In genomic region chr12:52376692-52377462, GRCm38 (mm10) we compare ENCODE assay signal across 18 mouse cellular contexts.
DNase-seq lines count a peak whose midpoint lies in the region; ATAC-seq and TF ChIP-seq lines count a peak whose summit lies in the region.
"Had no signal": no experiment of that assay in that cellular context is flagged by ENCODE, and none has a peak within 500 bp of the region (broad histone marks: within the 10 kb centered on the region; RNA-seq: fewer than 3 reads in every experiment).

No protein-coding gene starts in this region.

- no peak for ATAC-seq in hindbrain, embryonic 16.5 days
- ATAC-seq in intestine, postnatal 0 days: peak; percentile 95
- ATAC-seq in megakaryocyte progenitor cell, adult 5-6 weeks (replicated peaks; ENCODE audit: poor library complexity): no peak

- no peak for TF ChIP-seq CTCF in intestine, postnatal 0 days (IDR thresholded peaks at IDR 0.05; ENCODE audit: low read depth)

- H3K4me3 ChIP-seq in hindbrain, embryonic 10.5 days: no peak overlapping the region
- no peak overlapping the region for H3K4me3 ChIP-seq in hindbrain, embryonic 16.5 days (ENCODE audit: low read length)
- H3K4me3 ChIP-seq in intestine, postnatal 0 days (ENCODE audit: low read depth, low read length): no peak overlapping the region
- H3K4me3 ChIP-seq: forebrain, embryonic 12.5 days; heart, embryonic 10.5 days; hindbrain, embryonic 15.5 days; limb, embryonic 13.5 days; neural tube, embryonic 13.5 days had no signal

- no peaks in the 10 kb centered on the region for H3K27me3 ChIP-seq in hindbrain, embryonic 10.5 days (ENCODE audit: insufficient read depth, poor library complexity, severe bottlenecking)
- no peaks in the 10 kb centered on the region for H3K27me3 ChIP-seq in hindbrain, embryonic 16.5 days (replicated peaks; ENCODE audit: control insufficient read depth, insufficient read depth, low read length)
- H3K27me3 ChIP-seq in intestine, postnatal 0 days (replicated peaks; ENCODE audit: control insufficient read depth, insufficient read depth, low read length): no peaks in the 10 kb centered on the region
- H3K27me3 ChIP-seq: forebrain, embryonic 12.5 days; hindbrain, embryonic 15.5 days; limb, embryonic 13.5 days; neural tube, embryonic 13.5 days had no signal

- H3K4me1 ChIP-seq in hindbrain, embryonic 10.5 days (replicated peaks): peaks cover 21% of the 10 kb centered on the region
- peaks cover 7% of the 10 kb centered on the region for H3K4me1 ChIP-seq in hindbrain, embryonic 16.5 days (ENCODE audit: control insufficient read depth, insufficient read depth, low read depth, low read length)
- 0 out of 2 replicates have a peak, but pooled peaks cover 7% of the 10 kb centered on the region for H3K4me1 ChIP-seq in intestine, postnatal 0 days (replicated peaks; ENCODE audit: control insufficient read depth, insufficient read depth, low read length)

- H3K9ac ChIP-seq in hindbrain, embryonic 16.5 days (ENCODE audit: low read depth, low read length): no peak overlapping the region
- H3K9ac ChIP-seq in intestine, postnatal 0 days (ENCODE audit: low read depth, low read length): no peak overlapping the region
- H3K9ac ChIP-seq: forebrain, embryonic 12.5 days; hindbrain, embryonic 15.5 days; limb, embryonic 13.5 days; neural tube, embryonic 13.5 days had no signal

- no peak overlapping the region for H3K4me2 ChIP-seq in hindbrain, embryonic 16.5 days (ENCODE audit: low read length)
- no peak overlapping the region for H3K4me2 ChIP-seq in intestine, postnatal 0 days (replicated peaks; ENCODE audit: low read depth)
- H3K4me2 ChIP-seq: forebrain, embryonic 12.5 days; hindbrain, embryonic 15.5 days; limb, embryonic 13.5 days; midbrain, embryonic 11.5 days; neural tube, embryonic 13.5 days had no signal

- peak overlapping the region; percentile 43; the same call in 1 of the 2 replicates for H3K27ac ChIP-seq in hindbrain, embryonic 10.5 days
- no peak overlapping the region for H3K27ac ChIP-seq in hindbrain, embryonic 16.5 days (ENCODE audit: low read depth, low read length)
- peak overlapping the region; percentile 57 for H3K27ac ChIP-seq in intestine, postnatal 0 days (ENCODE audit: low read depth, low read length)
- H3K27ac ChIP-seq: forebrain, embryonic 12.5 days; heart, embryonic 10.5 days; hindbrain, embryonic 15.5 days; limb, embryonic 13.5 days; neural tube, embryonic 13.5 days had no signal

- H3K36me3 ChIP-seq in hindbrain, embryonic 10.5 days: no peaks in the 10 kb centered on the region
- H3K36me3 ChIP-seq in hindbrain, embryonic 16.5 days (ENCODE audit: control insufficient read depth, insufficient read depth, low read length): no peaks in the 10 kb centered on the region
- H3K36me3 ChIP-seq in intestine, postnatal 0 days (ENCODE audit: control insufficient read depth, insufficient read depth): no peaks in the 10 kb centered on the region
- H3K36me3 ChIP-seq: forebrain, embryonic 12.5 days; heart, embryonic 10.5 days; hindbrain, embryonic 15.5 days; limb, embryonic 13.5 days; neural tube, embryonic 13.5 days had no signal

- no peak for DNase-seq in hindbrain, embryonic 10.5 days (ENCODE audit: low spot score)
- DNase-seq in ovary, postnatal 36 days (ENCODE audit: low spot score): peak; percentile 27
- no peak for DNase-seq in ovary, postnatal 14 days (ENCODE audit: low spot score)
- DNase-seq in frontal cortex, postnatal 14 days (ENCODE audit: low spot score in 2 of 2): no peak
- DNase-seq: cerebellum, postnatal 36 days; gastrocnemius, postnatal 36 days; heart, postnatal 14 days; kidney, postnatal 10 days; lung, postnatal 4 days had no signal

- no peaks in the 10 kb centered on the region for H3K9me3 ChIP-seq in hindbrain, embryonic 10.5 days
- H3K9me3 ChIP-seq in hindbrain, embryonic 16.5 days (ENCODE audit: control insufficient read depth, low read length): no peaks in the 10 kb centered on the region
- no peaks in the 10 kb centered on the region for H3K9me3 ChIP-seq in intestine, postnatal 0 days (ENCODE audit: control insufficient read depth)
- H3K9me3 ChIP-seq: forebrain, embryonic 12.5 days; heart, embryonic 10.5 days; hindbrain, embryonic 15.5 days; limb, embryonic 13.5 days; neural tube, embryonic 13.5 days had no signal

- 86% methylated on average over 10 of the region's 10 CpGs for WGBS in hindbrain, embryonic 10.5 days
- WGBS in hindbrain, embryonic 16.5 days: 78% methylated on average over 10 of the region's 10 CpGs
- WGBS in intestine, postnatal 0 days: 36% methylated on average over 10 of the region's 10 CpGs
